Mouse (Mus musculus) small intestine, adult 2 months (tissue): ENCODE results near the gene Parvb.

Experiments used
- CTCF ChIP-seq: fragments of 200-500 bp; IDR thresholded peaks from 2 replicates; pipeline ENCODE4 v1.5.1; 2012; ENCODE audit warnings: low read depth, mild to moderate bottlenecking, control low read depth, inconsistent platforms, low read length, moderate library complexity, mixed read lengths; ENCODE audit not compliant: insufficient replicate concordance, insufficient read length; ENCODE audit errors: extremely low read depth
- POLR2A ChIP-seq: fragments of 200-500 bp; IDR thresholded peaks from 2 replicates; pipeline ENCODE4 v1.6.1; 2012; ENCODE audit warnings: low read depth, mild to moderate bottlenecking, control low read depth, inconsistent platforms, low read length, moderate library complexity

DNA sequence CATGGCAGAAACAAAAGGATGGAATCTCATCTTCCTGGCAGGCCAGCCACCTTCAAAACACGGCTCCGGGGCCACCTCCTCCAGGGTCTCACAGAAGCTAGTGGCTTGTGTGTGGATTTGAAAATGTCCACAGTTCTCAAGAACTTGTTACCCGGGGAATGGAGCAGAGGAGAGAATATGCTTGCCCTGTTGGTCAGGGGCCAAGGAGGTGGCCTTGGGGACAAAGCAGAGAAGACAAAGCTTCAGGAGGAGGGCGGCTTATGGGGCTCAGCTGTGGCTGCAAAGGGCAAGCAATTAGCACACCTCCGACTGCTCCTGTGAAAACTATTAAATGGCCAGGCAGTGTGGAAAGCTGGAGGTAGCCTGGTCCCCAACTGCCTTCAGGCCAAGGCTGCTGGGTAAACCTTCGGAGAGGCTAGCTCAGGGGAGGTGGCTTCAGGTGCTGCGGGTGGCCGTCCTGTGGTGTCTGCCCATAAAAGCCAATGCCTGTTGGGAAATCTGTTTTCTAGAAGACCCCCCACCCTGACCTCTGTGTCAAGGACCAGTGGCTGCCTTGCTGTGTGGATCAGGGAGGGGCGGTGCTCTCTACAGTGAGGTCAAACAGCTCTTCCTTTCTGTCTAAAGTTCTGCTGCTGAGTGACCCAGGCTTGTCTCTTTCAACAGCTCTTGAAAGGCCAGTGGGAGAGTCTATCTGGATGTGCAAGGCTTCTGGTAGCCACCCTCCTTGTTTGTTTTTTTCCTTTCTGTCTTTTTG is 26.9 kb downstream of the Parvb start:
- TF ChIP-seq POLR2A (no peak), CTCF (no peak)
